Mouse (Mus musculus) lung, postnatal 0 days (tissue): ENCODE data around the gene Myzap.

Source experiments
- CTCF ChIP-seq: IDR thresholded peaks from 2 replicates; pipeline ENCODE4 v1.5.1; 2016; ENCODE audit warnings: antibody characterized with exemption, mild to moderate bottlenecking
- EP300 ChIP-seq: IDR thresholded peaks from 2 replicates; pipeline ENCODE4 v1.6.1; 2016; ENCODE audit warnings: antibody characterized with exemption, mild to moderate bottlenecking, control low read depth

GRCm38 (mm10) chr9:71547704-71548275 is 44.4 kb downstream of the Myzap start:
- TF ChIP-seq CTCF: no peak
- no peak for TF ChIP-seq EP300
